Mouse (Mus musculus) heart, embryonic 10.5 days (tissue): ENCODE data around the gene Tsc22d2. TPM values are rescaled to one million over a fixed set of nuclear protein-coding genes. Genes with fewer than 3 reads are reported as not detected.
"Not testable (repeated sequence)": the region's sequence is repeated elsewhere in the genome, so short reads cannot be mapped to it uniquely, and the experiment has no call there.

Experiments
- DNase-seq: peaks from one replicate; pipeline ENCODE4 v3.0.0-alpha.2; 2017; ENCODE audit warnings: low spot score
- H3K27ac ChIP-seq: fragments of 300-500 bp; sonication (generic); 2 replicates; pipeline ENCODE4 v1.5.1; 2016; ENCODE audit warnings: mild to moderate bottlenecking
- H3K27me3 ChIP-seq: fragments of 300-500 bp; sonication (generic); 2 replicates; pipeline ENCODE4 v1.6.1; 2016; ENCODE audit warnings: mild to moderate bottlenecking; ENCODE audit not compliant: poor library complexity, insufficient read depth, severe bottlenecking
- H3K36me3 ChIP-seq: fragments of 300-500 bp; sonication (generic); 2 replicates; pipeline ENCODE4 v1.6.1; 2016; ENCODE audit warnings: mild to moderate bottlenecking, moderate library complexity
- H3K4me1 ChIP-seq: fragments of 300-500 bp; sonication (generic); 2 replicates; pipeline ENCODE4 v1.6.1; 2016; ENCODE audit warnings: mild to moderate bottlenecking
- H3K4me3 ChIP-seq: fragments of 300-500 bp; sonication (generic); 2 replicates; pipeline ENCODE4 v1.5.1; 2016; ENCODE audit warnings: mild to moderate bottlenecking, moderate library complexity
- H3K9me3 ChIP-seq: fragments of 300-500 bp; sonication (generic); 2 replicates; pipeline ENCODE4 v1.6.1; 2016; ENCODE audit warnings: mild to moderate bottlenecking, moderate library complexity
- WGBS: fragments of 180-500 bp; shearing (Covaris S2); methylation state at CpG from one replicate; pipeline ENCODE4 v1.1.7; 2016; 5-methylcytosine and 5-hydroxymethylcytosine counted together
- polyA plus RNA-seq: library from polyadenylated mRNA; unstranded; fragments of >200 nt; fragmentation: Nextera tagmentation; extraction: Ambion mirVana; gene quantifications from 2 replicates; pipeline ENCODE4 v1.2.1, GENCODE M21; 2016

Gene Tsc22d2
- polyA plus RNA-seq, 1 experiment from 2014 or later = 12.2 TPM

DNA sequence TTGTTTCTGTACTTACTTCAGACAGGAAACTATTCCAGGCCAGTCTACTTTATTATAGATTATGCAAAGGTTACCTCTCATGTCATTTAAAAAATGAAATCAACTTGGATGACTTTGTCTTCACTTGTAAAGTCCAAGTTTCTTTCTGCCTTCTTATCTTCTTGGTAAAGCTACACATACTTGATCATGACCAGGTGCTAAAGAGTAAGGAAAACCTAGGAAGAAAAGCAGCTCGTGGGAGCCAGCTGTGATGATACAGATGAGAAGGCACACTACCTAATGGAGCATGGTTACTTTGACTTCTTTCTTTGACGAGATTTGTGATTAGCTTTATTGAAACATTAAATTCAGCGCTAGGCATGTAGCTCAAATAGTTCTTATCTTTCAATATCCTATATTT, 40.7 kb downstream of the Tsc22d2 start:
- Histone ChIP-seq H3K36me3 (peaks cover 11% of the 10 kb centered on the region), H3K27ac (no peak overlapping the region), H3K9me3 (no peaks in the 10 kb centered on the region), H3K27me3 (no peaks in the 10 kb centered on the region), H3K4me1 (no peaks in the 10 kb centered on the region), H3K4me3 (no peak overlapping the region)
- no peak for DNase-seq
- 80% methylated on average over 3 of the region's 3 CpGs for WGBS

- H3K9me3 ChIP-seq = no peaks in the 10 kb centered on the region
- 58% methylated on average over 9 of the region's 9 CpGs for WGBS
- no peaks in the 10 kb centered on the region for H3K27me3 ChIP-seq
- no peak overlapping the region for H3K4me3 ChIP-seq
- no peaks in the 10 kb centered on the region for H3K36me3 ChIP-seq
- H3K27ac ChIP-seq = no peak overlapping the region
- no peak for DNase-seq
- H3K4me1 ChIP-seq = no peaks in the 10 kb centered on the region
These were observed 55.3 kb downstream of the Tsc22d2 start for GRCm38 (mm10) chr3:58469655-58470437.

GRCm38 (mm10) chr3:58475298-58475697, 60.8 kb downstream of the Tsc22d2 start:
- DNase-seq, H3K36me3 ChIP-seq, H3K27me3 ChIP-seq, H3K4me3 ChIP-seq, H3K4me1 ChIP-seq, H3K27ac ChIP-seq, H3K9me3 ChIP-seq: not testable (repeated sequence)
- WGBS = 95% methylated on average over 1 of the region's 1 CpGs

DNA sequence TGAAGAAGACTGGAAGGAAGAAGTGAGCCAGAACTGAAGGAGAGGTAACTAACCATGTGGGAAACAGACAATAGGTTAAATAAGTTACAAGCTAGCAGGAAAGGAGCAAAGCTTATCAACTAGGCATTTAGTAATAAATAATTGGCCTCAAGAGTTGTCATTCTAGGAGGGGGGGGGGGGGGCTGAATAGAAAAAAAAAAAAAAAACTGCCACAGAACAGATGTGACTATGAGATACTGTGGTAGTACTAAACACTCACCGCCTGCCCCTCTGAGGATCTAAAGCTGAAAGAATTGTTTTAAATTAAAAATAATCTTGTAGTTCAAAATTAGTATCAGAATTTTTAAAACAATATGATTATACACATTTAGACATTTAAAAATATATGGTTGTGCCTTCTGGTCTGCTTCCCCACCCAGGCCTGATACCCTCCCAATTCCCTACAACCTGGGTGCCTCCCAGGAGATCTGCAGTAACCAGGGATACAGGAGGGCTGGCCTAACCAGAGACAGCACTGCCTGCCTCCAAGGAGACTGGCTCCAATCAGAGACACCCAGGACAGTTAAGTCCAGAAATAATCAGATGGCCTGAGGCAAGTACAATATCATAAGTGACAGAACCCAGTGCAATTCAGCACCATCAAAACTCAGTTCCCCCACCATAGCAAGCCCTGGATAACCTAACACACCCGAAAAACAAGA, 64.4 kb downstream of the Tsc22d2 start:
- H3K9me3 ChIP-seq = no peaks in the 10 kb centered on the region
- H3K27me3 ChIP-seq = no peaks in the 10 kb centered on the region
- H3K36me3 ChIP-seq = no peaks in the 10 kb centered on the region
- H3K27ac ChIP-seq = no peak overlapping the region
- H3K4me3 ChIP-seq = no peak overlapping the region
- DNase-seq = no peak
- 67% methylated on average over 2 of the region's 2 CpGs for WGBS
- H3K4me1 ChIP-seq = no peaks in the 10 kb centered on the region

DNA sequence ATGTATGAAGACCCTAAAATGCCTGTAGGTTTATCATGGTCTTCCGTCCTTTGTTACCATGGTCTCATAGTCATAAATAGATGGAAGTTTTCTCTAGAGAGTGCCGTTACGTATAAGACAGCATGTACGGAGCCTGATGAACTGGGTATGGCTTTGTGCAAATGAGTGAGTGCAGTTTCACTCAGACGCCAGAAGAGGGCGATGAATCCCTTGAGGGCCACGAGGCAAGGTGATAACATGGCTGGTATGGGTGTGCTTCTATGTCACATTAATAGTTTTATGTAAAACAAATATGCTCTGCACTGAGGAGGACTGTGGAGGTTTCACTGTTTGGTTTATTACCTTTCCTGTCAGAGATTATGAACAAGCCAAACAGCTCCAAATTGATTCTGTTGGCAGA, 71.4 kb downstream of the Tsc22d2 start:
- Histone ChIP-seq H3K36me3 (no peaks in the 10 kb centered on the region), H3K9me3 (no peaks in the 10 kb centered on the region), H3K4me3 (no peak overlapping the region), H3K27ac (no peak overlapping the region), H3K4me1 (no peaks in the 10 kb centered on the region), H3K27me3 (no peaks in the 10 kb centered on the region)
- 74% methylated on average over 7 of the region's 7 CpGs for WGBS
- DNase-seq = no peak

- Histone ChIP-seq H3K4me3 (no peak overlapping the region), H3K9me3 (no peaks in the 10 kb centered on the region), H3K27me3 (no peaks in the 10 kb centered on the region), H3K27ac (no peak overlapping the region), H3K36me3 (no peaks in the 10 kb centered on the region), H3K4me1 (no peaks in the 10 kb centered on the region)
- WGBS = 61% methylated on average over 3 of the region's 3 CpGs
- no peak for DNase-seq
These were observed 72.6 kb downstream of the Tsc22d2 start for GRCm38 (mm10) chr3:58487121-58487520.

GRCm38 (mm10) chr3:58487999-58488775, 73.7 kb downstream of the Tsc22d2 start:
- 72% methylated on average over 7 of the region's 8 CpGs for WGBS

DNA sequence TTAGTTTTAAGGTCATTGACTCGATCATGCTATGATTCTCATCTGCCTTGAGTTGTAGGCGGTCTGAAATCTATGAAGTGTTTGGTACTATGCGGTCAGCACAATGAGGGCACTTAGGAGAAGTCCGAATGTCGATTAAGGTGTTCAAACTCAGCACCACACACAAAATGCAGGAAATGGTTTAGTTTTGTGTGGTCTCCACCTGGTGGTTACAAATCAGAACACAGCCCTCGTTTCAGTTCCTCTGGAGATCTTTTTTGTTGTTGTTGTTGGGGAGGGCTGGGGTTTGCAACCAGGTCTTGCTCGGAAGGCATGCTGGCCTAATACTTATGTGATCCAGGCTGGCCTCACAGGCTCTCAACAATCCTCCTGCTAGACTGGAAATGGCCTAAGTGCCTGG, 76.3 kb downstream of the Tsc22d2 start:
- H3K9me3 ChIP-seq = no peaks in the 10 kb centered on the region
- no peak overlapping the region for H3K27ac ChIP-seq
- no peak overlapping the region for H3K4me3 ChIP-seq
- H3K4me1 ChIP-seq = no peaks in the 10 kb centered on the region
- no peak for DNase-seq
- WGBS = 74% methylated on average over 7 of the region's 7 CpGs
- no peaks in the 10 kb centered on the region for H3K27me3 ChIP-seq
- H3K36me3 ChIP-seq = no peaks in the 10 kb centered on the region

More at GRCm38 (mm10) chr3:58487999-58488775, 73.7 kb downstream of the Tsc22d2 start:
- H3K27ac ChIP-seq = no peak overlapping the region
- H3K27me3 ChIP-seq = no peaks in the 10 kb centered on the region
- no peak for DNase-seq
- H3K4me1 ChIP-seq = no peaks in the 10 kb centered on the region
- no peak overlapping the region for H3K4me3 ChIP-seq
- H3K36me3 ChIP-seq = no peaks in the 10 kb centered on the region
- no peaks in the 10 kb centered on the region for H3K9me3 ChIP-seq

DNA sequence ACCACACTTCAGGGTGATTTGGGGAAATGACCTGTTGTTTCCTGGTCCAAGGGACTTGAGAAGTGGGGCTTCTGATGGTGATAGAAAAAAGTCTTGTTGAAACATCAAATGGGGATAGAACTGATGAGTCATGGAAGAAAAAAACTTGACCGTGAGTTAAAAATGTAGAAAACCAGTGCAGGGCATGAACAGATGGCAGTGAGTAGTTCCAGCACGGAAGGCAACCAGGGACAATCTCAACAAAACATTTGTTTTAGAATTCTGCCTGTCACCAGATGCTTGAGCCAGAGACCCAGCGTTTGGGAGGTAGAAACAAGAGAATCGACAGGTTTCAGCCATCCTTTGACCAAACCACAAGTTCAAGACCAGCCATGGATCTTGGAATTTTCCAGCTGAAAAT, 79.1 kb downstream of the Tsc22d2 start:
- Histone ChIP-seq H3K27me3 (no peaks in the 10 kb centered on the region), H3K9me3 (no peaks in the 10 kb centered on the region), H3K4me3 (no peak overlapping the region), H3K27ac (no peak overlapping the region), H3K4me1 (no peaks in the 10 kb centered on the region), H3K36me3 (no peaks in the 10 kb centered on the region)
- 73% methylated on average over 4 of the region's 4 CpGs for WGBS
- no peak for DNase-seq

DNA sequence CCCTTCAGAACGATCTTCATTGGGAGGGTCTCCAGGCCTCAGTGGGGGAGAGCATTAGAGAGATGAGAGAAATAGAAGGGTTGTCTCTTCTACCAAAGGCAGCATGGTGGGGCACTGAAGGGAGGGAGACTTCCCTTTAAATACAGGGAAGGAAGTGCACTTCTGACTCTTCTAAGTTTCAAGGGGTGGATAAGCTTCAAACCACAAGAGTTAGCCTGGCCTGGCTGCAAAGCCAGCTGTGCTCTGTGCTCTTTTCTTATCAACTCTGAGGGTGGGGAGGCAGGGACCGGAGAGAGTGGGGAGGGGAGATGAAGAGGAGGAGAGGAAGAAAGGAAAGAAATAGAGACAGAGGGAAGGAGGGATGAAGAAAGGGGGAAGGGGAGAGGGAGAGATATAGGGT, 87.4 kb downstream of the Tsc22d2 start:
- Histone ChIP-seq H3K27me3 (no peaks in the 10 kb centered on the region), H3K9me3 (no peaks in the 10 kb centered on the region), H3K36me3 (no peaks in the 10 kb centered on the region), H3K4me1 (no peaks in the 10 kb centered on the region; the same call in 1 of the 2 replicates), H3K4me3 (no peak overlapping the region), H3K27ac (no peak overlapping the region)
- no peak for DNase-seq
- 37% methylated on average over 2 of the region's 2 CpGs for WGBS

DNA sequence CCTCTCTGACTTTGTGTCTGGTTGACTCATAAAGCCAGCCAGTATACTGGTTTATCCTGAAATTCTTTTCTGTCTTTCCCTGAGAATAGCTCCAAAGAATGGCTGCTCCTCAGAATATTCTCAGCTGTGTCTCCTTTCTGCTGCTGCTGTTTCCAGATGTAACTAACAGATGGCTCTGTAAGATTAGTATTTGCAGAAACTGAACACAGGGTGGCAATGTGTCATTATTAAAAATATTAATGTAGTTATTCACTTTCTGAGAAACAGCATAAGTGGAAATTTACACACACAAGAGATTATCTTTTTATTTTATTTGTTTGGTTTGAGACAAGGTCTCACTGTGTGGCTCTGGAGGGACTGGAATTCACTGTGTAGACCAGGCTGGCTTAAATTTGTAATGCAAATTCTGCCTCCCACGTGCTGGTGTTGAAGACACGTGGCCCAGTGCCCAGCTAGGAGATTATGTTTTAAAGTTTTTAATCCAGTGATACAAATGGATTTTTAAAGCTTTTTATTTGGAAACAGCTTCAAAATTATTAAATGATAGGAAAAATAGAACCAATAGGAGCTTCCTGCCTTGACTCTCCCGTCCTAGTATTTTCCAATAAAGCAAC, 89.3 kb downstream of the Tsc22d2 start:
- Histone ChIP-seq H3K27me3 (no peaks in the 10 kb centered on the region), H3K9me3 (no peaks in the 10 kb centered on the region), H3K27ac (no peak overlapping the region), H3K4me1 (no peaks in the 10 kb centered on the region; the same call in 1 of the 2 replicates), H3K36me3 (no peaks in the 10 kb centered on the region), H3K4me3 (no peak overlapping the region)
- WGBS = 64% methylated on average over 3 of the region's 3 CpGs
- DNase-seq = no peak

GRCm38 (mm10) chr3:58504676-58505075, 90.2 kb downstream of the Tsc22d2 start:
- H3K36me3 ChIP-seq = no peaks in the 10 kb centered on the region
- no peaks in the 10 kb centered on the region for H3K9me3 ChIP-seq
- H3K4me3 ChIP-seq = no peak overlapping the region
- no peaks in the 10 kb centered on the region; the same call in 1 of the 2 replicates for H3K4me1 ChIP-seq
- no peak overlapping the region for H3K27ac ChIP-seq
- no peak for DNase-seq
- H3K27me3 ChIP-seq = no peaks in the 10 kb centered on the region
